Mouse (Mus musculus) liver, embryonic 13.5 days (tissue): ENCODE data around the gene Hipk4. TPM values are rescaled to one million over a fixed set of nuclear protein-coding genes. Genes with fewer than 3 reads are reported as not detected.

Source experiments
- ATAC-seq: fragments of 200-750 bp; cut with Nextera tagmentation; 2 replicates; pipeline ENCODE4 v1.8.0; 2017; ENCODE audit warnings: low read depth, mild to moderate bottlenecking, moderate number of reproducible peaks, moderate library complexity
- DNase-seq: peaks from one replicate; pipeline ENCODE4 v3.0.0; 2022
- H3K27ac ChIP-seq: fragments of 300-500 bp; sonication (generic); 2 replicates; pipeline ENCODE4 v1.5.1; 2015; ENCODE audit warnings: moderate library complexity, mild to moderate bottlenecking, inconsistent platforms
- H3K27me3 ChIP-seq: fragments of 300-500 bp; sonication (generic); 2 replicates; pipeline ENCODE4 v1.6.1; 2015; ENCODE audit warnings: mild to moderate bottlenecking, inconsistent platforms
- H3K36me3 ChIP-seq: fragments of 300-500 bp; sonication (generic); 2 replicates; pipeline ENCODE4 v1.6.1; 2015; ENCODE audit warnings: mild to moderate bottlenecking, inconsistent platforms
- H3K4me1 ChIP-seq: fragments of 300-500 bp; sonication (generic); replicated peaks from 2 replicates; pipeline ENCODE4 v1.6.1; 2015; ENCODE audit warnings: inconsistent platforms
- H3K4me2 ChIP-seq: fragments of 300-500 bp; sonication (generic); 2 replicates; pipeline ENCODE4 v1.6.1; 2015; ENCODE audit warnings: inconsistent platforms, mild to moderate bottlenecking, moderate library complexity
- H3K4me3 ChIP-seq: fragments of 300-500 bp; sonication (generic); replicated peaks from 2 replicates; pipeline ENCODE4 v1.5.1; 2015; ENCODE audit warnings: mild to moderate bottlenecking, inconsistent platforms
- H3K9ac ChIP-seq: fragments of 300-500 bp; sonication (generic); 2 replicates; pipeline ENCODE4 v1.6.1; 2015; ENCODE audit warnings: mild to moderate bottlenecking, inconsistent platforms
- H3K9me3 ChIP-seq: fragments of 300-500 bp; sonication (generic); replicated peaks from 2 replicates; pipeline ENCODE4 v1.6.1; 2016; ENCODE audit warnings: inconsistent platforms
- WGBS: fragments of 180-500 bp; shearing (Covaris S2); methylation state at CpG from one replicate; pipeline ENCODE4 v1.1.7; 2015; ENCODE audit not compliant: insufficient replicate concordance; 5-methylcytosine and 5-hydroxymethylcytosine counted together
- polyA plus RNA-seq: library from polyadenylated mRNA; unstranded; fragments of >200 nt; fragmentation: Nextera tagmentation; extraction: Ambion mirVana; gene quantifications from 2 replicates; pipeline ENCODE4 v1.2.1, GENCODE M21; 2015

Gene Hipk4
- polyA plus RNA-seq, 1 experiment from 2014 or later, result 0.08 TPM

GRCm38 (mm10) chr7:27499036-27499435, 24.0 kb upstream of the Hipk4 start, which contains the start of gene Prx:
TSS of gene Prx (plus strand) at chr7:27499324.
- Histone ChIP-seq H3K27ac (no peak within 1 kb of the TSS), H3K9ac (no peak within 1 kb of the TSS), H3K4me3 (no peak within 1 kb of the TSS), H3K27me3 (no peaks in the 10 kb centered on the region), H3K36me3 (no peaks in the 10 kb centered on the region), H3K4me2 (no peak within 1 kb of the TSS), H3K4me1 (peaks cover 30% of the 10 kb centered on the region), H3K9me3 (no peaks in the 10 kb centered on the region)
- ATAC-seq, result no peak
- WGBS, result 64% methylated on average over 3 of the region's 3 CpGs
- no peak for DNase-seq

DNA sequence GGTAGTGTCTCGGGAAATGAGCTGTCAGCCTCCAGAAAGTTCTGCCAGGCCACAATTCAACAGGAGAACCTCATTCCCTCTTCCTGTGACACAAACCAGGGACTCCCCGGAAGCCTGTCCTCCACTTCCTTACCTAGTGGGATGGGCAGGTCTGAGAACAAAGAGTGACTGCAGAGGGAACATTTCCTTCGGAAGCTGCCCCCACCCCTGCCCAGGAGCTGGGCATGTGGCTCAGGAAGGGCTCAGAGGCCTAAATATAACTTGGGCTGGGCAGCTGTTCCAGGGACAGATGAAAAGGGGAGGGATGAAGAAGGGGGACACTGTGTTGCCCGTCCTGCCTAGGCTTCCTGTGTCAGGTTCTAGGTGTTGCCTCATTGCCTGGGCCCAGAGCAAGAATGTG, 21.4 kb upstream of the Hipk4 start:
- Histone ChIP-seq H3K36me3 (no peaks in the 10 kb centered on the region), H3K4me2 (no peak overlapping the region), H3K4me1 (peaks cover 31% of the 10 kb centered on the region), H3K9me3 (no peaks in the 10 kb centered on the region), H3K27ac (no peak overlapping the region), H3K9ac (no peak overlapping the region), H3K4me3 (no peak overlapping the region), H3K27me3 (no peaks in the 10 kb centered on the region)
- DNase-seq (no peak), ATAC-seq (no peak)
- whole genome bisulfite sequencing, result 50% methylated on average over 4 of the region's 4 CpGs

- Histone ChIP-seq H3K36me3 (no peaks in the 10 kb centered on the region), H3K9me3 (no peaks in the 10 kb centered on the region), H3K4me1 (peaks cover 36% of the 10 kb centered on the region), H3K4me3 (peak overlapping the region; percentile 69), H3K27me3 (no peaks in the 10 kb centered on the region), H3K27ac (peak overlapping the region; percentile 99), H3K9ac (peak overlapping the region; percentile 73), H3K4me2 (peak overlapping the region; percentile 87)
- no peak for ATAC-seq
- DNase-seq, result no peak
- 36% methylated on average over 9 of the region's 9 CpGs for WGBS
Observed at GRCm38 (mm10) chr7:27506765-27507370, 16.2 kb upstream of the Hipk4 start.

DNA sequence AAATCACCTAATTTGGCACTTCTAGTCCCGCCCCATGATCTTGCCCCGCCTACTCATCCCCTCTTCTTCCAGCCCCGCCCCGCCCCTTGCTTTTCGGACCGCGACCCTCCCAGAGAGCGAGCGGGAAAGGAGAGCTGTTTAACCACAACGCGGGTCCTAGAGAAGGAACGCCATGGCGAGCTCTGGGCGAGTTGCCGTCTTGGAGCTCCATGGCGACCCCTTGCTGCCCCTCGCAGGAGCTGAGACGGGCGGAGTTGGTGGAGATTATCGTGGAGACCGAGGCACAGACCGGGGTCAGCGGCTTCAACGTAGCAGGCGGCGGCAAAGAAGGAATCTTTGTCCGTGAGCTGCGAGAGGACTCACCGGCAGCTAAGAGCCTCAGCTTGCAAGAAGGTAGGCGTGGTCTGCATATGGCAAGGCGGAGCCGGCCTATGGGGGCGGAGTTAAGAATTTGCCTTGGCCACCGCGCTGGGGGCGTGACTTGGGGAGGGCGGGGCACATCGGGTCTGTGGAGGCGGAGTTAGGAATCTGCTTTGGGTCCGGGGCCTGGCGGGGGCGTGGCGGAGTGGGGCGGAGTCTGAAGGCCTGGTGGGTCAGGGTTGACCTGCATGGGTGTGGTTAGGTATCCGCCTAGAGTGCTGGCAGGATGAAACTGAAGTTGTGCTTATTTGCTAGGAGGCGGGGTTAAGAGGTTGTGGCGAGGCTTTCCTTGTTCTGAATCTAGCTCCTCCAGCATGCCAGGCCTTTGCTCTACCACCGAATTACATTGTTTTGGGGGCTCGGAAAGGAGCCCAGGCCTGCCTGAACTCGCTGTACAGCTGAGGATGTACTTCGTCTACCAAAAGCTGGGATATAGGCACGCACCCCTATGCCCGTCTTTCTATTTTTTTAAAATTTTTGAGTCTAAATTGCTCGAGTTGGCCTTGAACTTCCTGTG, 15.1 kb upstream of the Hipk4 start:
- peak overlapping the region; percentile 99 for H3K27ac ChIP-seq
- no peaks in the 10 kb centered on the region for H3K9me3 ChIP-seq
- under 1% methylated on average over 54 of the region's 54 CpGs for WGBS
- no peaks in the 10 kb centered on the region for H3K27me3 ChIP-seq
- no peaks in the 10 kb centered on the region for H3K36me3 ChIP-seq
- peak; percentile 95 for ATAC-seq
- peak; percentile 100 for DNase-seq
- H3K4me1 ChIP-seq, result peaks cover 32% of the 10 kb centered on the region
- peak overlapping the region; percentile 69 for H3K4me3 ChIP-seq
- H3K9ac ChIP-seq, result peak overlapping the region; percentile 74
- peak overlapping the region; percentile 87 for H3K4me2 ChIP-seq

- no peaks in the 10 kb centered on the region for H3K27me3 ChIP-seq
- peak; percentile 79 for ATAC-seq
- H3K4me3 ChIP-seq, result peak overlapping the region; percentile 69
- DNase-seq, result peak; percentile 71
- H3K27ac ChIP-seq, result peak overlapping the region; percentile 99
- H3K4me1 ChIP-seq, result peaks cover 31% of the 10 kb centered on the region
- no peaks in the 10 kb centered on the region for H3K36me3 ChIP-seq
- peak overlapping the region; percentile 87 for H3K4me2 ChIP-seq
- H3K9me3 ChIP-seq, result no peaks in the 10 kb centered on the region
- WGBS, result 16% methylated on average over 6 of the region's 6 CpGs
- H3K9ac ChIP-seq, result peak overlapping the region; percentile 74
Observed at GRCm38 (mm10) chr7:27508648-27509005, 14.4 kb upstream of the Hipk4 start.

DNA sequence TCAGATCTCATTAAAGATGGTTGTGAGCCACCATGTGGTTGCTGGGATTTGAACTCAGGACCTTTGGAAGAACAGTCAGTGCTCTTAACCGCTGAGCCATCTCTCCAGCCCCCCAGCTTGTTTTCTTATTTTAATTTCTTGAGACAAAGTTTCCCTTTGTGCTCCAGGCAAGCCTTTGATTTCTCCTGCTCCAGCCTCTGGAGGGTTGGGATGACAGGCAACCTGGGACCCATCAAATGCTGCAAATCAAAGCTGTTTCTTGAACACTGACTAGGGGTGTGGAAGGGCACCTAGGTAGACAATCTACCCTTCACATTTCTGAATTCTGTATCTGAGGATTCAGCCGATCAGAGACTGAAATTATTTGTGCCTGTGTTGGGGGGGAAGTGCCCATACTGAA, 12.3 kb upstream of the Hipk4 start:
- Histone ChIP-seq H3K4me2 (no peak overlapping the region), H3K36me3 (no peaks in the 10 kb centered on the region), H3K4me3 (no peak overlapping the region), H3K27me3 (no peaks in the 10 kb centered on the region), H3K27ac (no peak overlapping the region), H3K9me3 (no peaks in the 10 kb centered on the region), H3K9ac (no peak overlapping the region), H3K4me1 (peaks cover 34% of the 10 kb centered on the region)
- WGBS, result 70% methylated on average over 2 of the region's 2 CpGs
- DNase-seq (no peak), ATAC-seq (no peak)

DNA sequence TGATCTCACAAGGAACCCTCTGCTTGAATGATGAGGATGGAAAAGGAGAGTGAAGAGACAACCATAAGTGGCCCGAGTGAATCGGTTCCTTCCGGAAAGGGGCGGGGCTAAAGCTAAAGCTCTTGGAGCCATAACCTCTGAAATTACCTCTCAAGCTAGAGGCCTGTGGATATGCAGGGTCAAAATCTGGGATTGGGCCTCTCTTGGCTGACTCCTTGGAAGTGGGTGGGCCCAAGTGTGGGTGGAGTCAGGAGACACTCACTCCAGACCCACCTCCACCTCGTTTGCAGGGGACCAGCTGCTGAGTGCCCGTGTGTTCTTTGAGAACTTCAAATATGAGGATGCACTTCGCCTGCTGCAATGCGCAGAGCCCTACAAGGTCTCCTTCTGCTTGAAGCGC, 8.1 kb upstream of the Hipk4 start:
- H3K9me3 ChIP-seq, result peaks cover 5% of the 10 kb centered on the region; the same call in 1 of the 2 replicates
- H3K27ac ChIP-seq, result no peak overlapping the region
- 0 out of 2 replicates have a peak, but pooled peaks cover 6% of the 10 kb centered on the region for H3K36me3 ChIP-seq
- no peak for ATAC-seq
- H3K4me3 ChIP-seq, result no peak overlapping the region
- peaks cover 6% of the 10 kb centered on the region; the same call in 1 of the 2 replicates for H3K4me1 ChIP-seq
- no peak overlapping the region for H3K4me2 ChIP-seq
- DNase-seq, result no peak
- 69% methylated on average over 9 of the region's 9 CpGs for WGBS
- H3K27me3 ChIP-seq, result no peaks in the 10 kb centered on the region
- no peak overlapping the region for H3K9ac ChIP-seq

DNA sequence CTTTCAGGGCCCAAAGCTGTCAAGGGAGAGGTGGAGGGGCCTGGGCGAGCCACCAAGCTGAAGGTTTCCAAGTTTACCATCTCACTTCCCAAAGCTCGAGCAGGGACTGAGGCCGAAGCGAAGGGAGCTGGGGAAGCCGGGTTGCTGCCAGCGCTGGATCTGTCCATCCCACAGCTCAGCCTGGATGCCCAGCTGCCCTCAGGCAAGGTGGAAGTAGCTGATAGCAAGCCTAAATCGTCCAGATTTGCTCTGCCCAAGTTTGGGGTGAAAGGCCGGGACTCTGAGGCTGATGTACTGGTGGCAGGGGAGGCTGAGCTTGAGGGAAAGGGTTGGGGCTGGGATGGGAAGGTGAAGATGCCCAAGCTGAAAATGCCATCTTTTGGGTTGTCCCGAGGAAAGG, 4.8 kb upstream of the Hipk4 start:
- Histone ChIP-seq H3K9ac (no peak overlapping the region), H3K9me3 (peaks cover 6% of the 10 kb centered on the region; the same call in 1 of the 2 replicates), H3K4me1 (peaks cover 9% of the 10 kb centered on the region), H3K4me2 (no peak overlapping the region), H3K27me3 (no peaks in the 10 kb centered on the region), H3K27ac (no peak overlapping the region), H3K4me3 (no peak overlapping the region), H3K36me3 (0 out of 2 replicates have a peak, but pooled peaks cover 6% of the 10 kb centered on the region)
- 65% methylated on average over 9 of the region's 9 CpGs for WGBS
- ATAC-seq, result no peak
- DNase-seq, result no peak

DNA sequence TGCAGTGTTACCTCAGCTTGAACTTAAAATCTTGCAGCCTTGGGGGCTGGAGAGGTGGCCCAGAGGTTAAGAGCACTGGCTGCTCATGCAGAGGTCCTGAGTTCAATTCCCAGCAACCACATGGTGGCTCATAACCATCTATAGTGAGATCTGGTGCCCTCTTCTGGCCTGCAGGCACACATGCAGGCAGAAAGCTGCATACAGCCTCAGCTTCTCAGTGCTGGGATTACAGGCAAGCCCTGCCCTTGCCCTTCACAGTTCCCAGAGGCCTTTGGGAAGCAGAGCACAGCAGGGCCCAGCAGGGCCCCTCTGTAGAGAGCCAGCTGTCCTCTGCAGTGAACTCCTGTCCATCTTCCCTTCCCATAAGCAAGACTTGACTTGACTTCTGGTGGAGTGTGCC, 3.0 kb upstream of the Hipk4 start:
- DNase-seq (no peak), ATAC-seq (no peak)
- no peaks in the 10 kb centered on the region for H3K27me3 ChIP-seq
- H3K9ac ChIP-seq, result no peak overlapping the region
- 0 out of 2 replicates have a peak, but pooled peaks cover 6% of the 10 kb centered on the region for H3K36me3 ChIP-seq
- H3K4me3 ChIP-seq, result no peak overlapping the region
- H3K9me3 ChIP-seq, result peaks cover 6% of the 10 kb centered on the region; the same call in 1 of the 2 replicates
- no peak overlapping the region for H3K27ac ChIP-seq
- peaks cover 7% of the 10 kb centered on the region for H3K4me1 ChIP-seq
- H3K4me2 ChIP-seq, result no peak overlapping the region

- Histone ChIP-seq H3K27ac (no peak overlapping the region), H3K4me2 (no peak overlapping the region), H3K27me3 (no peaks in the 10 kb centered on the region), H3K4me3 (no peak overlapping the region), H3K36me3 (0 out of 2 replicates have a peak, but pooled peaks cover 6% of the 10 kb centered on the region), H3K9me3 (peaks cover 6% of the 10 kb centered on the region; the same call in 1 of the 2 replicates), H3K9ac (no peak overlapping the region), H3K4me1 (peaks cover 12% of the 10 kb centered on the region)
- 44% methylated on average over 1 of the region's 1 CpGs for WGBS
- ATAC-seq (no peak), DNase-seq (no peak)
Observed at GRCm38 (mm10) chr7:27520599-27520998, 2.5 kb upstream of the Hipk4 start.

DNA sequence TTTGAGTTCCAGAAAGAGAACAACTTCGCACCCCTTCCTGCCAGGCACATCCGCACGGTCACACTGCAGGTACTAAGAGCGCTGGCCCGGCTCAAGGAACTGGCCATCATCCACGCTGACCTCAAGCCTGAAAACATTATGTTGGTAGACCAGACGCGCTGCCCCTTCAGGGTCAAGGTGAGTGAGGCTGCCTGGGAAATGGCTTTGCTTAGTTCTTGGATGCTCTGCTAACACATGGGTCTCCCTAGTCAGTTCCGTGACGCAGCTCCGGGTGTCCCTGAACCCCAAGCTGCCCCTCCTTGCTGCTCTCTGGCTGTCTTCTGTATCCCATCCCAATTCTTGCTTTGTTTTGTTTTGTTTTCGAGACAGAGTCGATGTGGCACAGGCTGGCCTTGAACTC, 738 bp downstream of the Hipk4 start:
- ATAC-seq, result no peak
- Histone ChIP-seq H3K9me3 (peaks cover 6% of the 10 kb centered on the region; the same call in 1 of the 2 replicates), H3K4me2 (no peak overlapping the region), H3K36me3 (0 out of 2 replicates have a peak, but pooled peaks cover 6% of the 10 kb centered on the region), H3K27me3 (no peaks in the 10 kb centered on the region), H3K4me3 (no peak overlapping the region), H3K4me1 (peaks cover 27% of the 10 kb centered on the region), H3K9ac (no peak overlapping the region), H3K27ac (no peak overlapping the region)
- no peak for DNase-seq
- 89% methylated on average over 13 of the region's 13 CpGs for WGBS
